Mouse (Mus musculus): Measurements from ENCODE around the gene Napsa.

DNA sequence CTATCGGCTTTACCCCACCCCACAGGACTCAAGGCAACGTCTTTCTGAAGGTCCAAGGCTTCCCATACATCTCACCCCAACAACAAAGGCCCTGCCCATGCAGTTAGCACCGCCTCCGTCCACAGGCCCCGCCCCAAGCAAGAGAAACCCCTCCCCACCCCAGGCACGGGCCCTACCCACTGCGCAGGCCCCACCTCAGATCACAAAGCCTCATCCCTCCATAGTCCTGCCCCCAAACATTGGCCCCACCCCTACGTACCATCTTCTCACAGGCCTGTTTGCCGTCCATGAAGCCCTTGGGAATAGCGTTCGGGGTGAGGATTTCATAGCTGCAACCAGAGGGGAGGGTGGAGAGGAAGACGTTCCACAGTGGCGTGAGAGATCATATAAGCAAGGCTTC is 60.5 kb downstream of the Napsa start:
- TF ChIP-seq ZC3H11A (IDR thresholded peaks at IDR 0.05; ENCODE audit: borderline replicate concordance, low read depth, low read length) (no peak), HCFC1 (IDR thresholded peaks at IDR 0.05; ENCODE audit: borderline replicate concordance, insufficient read depth, low read length) (no peak), ZNF384 (IDR thresholded peaks at IDR 0.05; ENCODE audit: low read depth, low read length) (no peak), MAFK (IDR thresholded peaks at IDR 0.05; ENCODE audit: insufficient read depth, low read depth, low read length) (no peak), CHD2 (IDR thresholded peaks at IDR 0.05; ENCODE audit: low read depth, low read length) (no peak)
